Mouse (Mus musculus) hindbrain, embryonic 16.5 days (tissue): Measurements from ENCODE around the gene Ccdc34. TPM values are rescaled to one million over a fixed set of nuclear protein-coding genes. Genes with fewer than 3 reads are reported as not detected.

Experiments used
- ATAC-seq: fragments of 200-750 bp; cut with Nextera tagmentation; 2 replicates; pipeline ENCODE4 v1.8.0; 2017; ENCODE audit warnings: moderate TSS enrichment, moderate library complexity
- H3K27ac ChIP-seq: fragments of 300-500 bp; sonication (generic); 2 replicates; pipeline ENCODE4 v1.5.1; 2014; ENCODE audit warnings: low read depth, mild to moderate bottlenecking, control low read depth, low read length, moderate library complexity
- H3K27me3 ChIP-seq: fragments of 300-500 bp; sonication (generic); replicated peaks from 2 replicates; pipeline ENCODE4 v1.6.1; 2014; ENCODE audit warnings: low read length; ENCODE audit not compliant: control insufficient read depth, insufficient read depth
- H3K36me3 ChIP-seq: fragments of 300-500 bp; sonication (generic); 2 replicates; pipeline ENCODE4 v1.6.1; 2014; ENCODE audit warnings: mild to moderate bottlenecking, low read length, moderate library complexity, mixed read lengths; ENCODE audit not compliant: control insufficient read depth, insufficient read depth
- H3K4me1 ChIP-seq: fragments of 300-500 bp; sonication (generic); 2 replicates; pipeline ENCODE4 v1.6.1; 2014; ENCODE audit warnings: low read depth, low read length; ENCODE audit not compliant: control insufficient read depth, insufficient read depth
- H3K4me2 ChIP-seq: fragments of 300-500 bp; sonication (generic); 2 replicates; pipeline ENCODE4 v1.6.1; 2014; ENCODE audit warnings: mild to moderate bottlenecking, low read length, control low read depth, moderate library complexity
- H3K4me3 ChIP-seq: fragments of 300-500 bp; sonication (generic); 2 replicates; pipeline ENCODE4 v1.5.1; 2014; ENCODE audit warnings: mild to moderate bottlenecking, low read length, control low read depth, moderate library complexity
- H3K9ac ChIP-seq: fragments of 300-500 bp; sonication (generic); 2 replicates; pipeline ENCODE4 v1.6.1; 2014; ENCODE audit warnings: low read depth, mild to moderate bottlenecking, control low read depth, low read length, moderate library complexity
- H3K9me3 ChIP-seq: fragments of 300-500 bp; sonication (generic); 2 replicates; pipeline ENCODE4 v1.6.1; 2014; ENCODE audit warnings: mild to moderate bottlenecking, low read length, moderate library complexity; ENCODE audit not compliant: control insufficient read depth
- WGBS: fragments of 180-500 bp; shearing (Covaris S2); extraction: QIAGEN DNeasy Blood & Tissue Kit; methylation state at CpG from one replicate; pipeline ENCODE4 v1.1.7; 2014; 5-methylcytosine and 5-hydroxymethylcytosine counted together
- polyA plus RNA-seq: library from polyadenylated mRNA; unstranded; fragments of >200 nt; fragmentation: Nextera tagmentation; extraction: Ambion mirVana; gene quantifications from 2 replicates; pipeline ENCODE4 v1.2.1, GENCODE M21; 2015

The Ccdc34 gene
- polyA plus RNA-seq, 1 experiment from 2014 or later, result 27.7 TPM

DNA sequence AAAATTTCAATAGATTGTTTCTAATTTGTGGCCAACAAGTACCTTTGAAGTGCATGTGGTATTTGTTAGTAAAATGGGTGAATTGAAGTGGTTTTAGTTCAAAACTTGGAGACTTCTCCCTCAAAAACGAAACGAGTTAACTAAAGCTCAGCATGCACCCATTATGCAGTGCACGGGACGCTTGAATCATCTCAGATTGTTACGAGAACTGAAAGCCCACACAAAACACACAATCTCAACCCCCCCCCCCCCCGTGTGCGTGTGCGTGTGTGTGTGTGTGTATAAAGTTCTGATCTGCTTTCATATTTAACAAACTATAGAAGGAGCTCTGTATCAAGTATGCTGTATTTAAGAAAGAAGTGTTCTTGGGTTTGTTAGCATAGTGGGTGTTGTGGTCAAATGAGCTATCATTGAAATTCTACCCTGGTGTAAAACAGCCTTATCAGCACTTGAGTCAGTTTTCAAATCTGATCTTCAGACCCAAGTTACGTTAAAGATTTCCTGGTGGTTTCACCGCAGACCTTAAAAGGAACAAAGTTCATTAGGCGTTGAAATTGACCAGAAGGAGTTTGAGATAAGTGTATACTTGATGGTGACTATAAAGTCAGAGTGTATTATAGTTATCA lies 25.1 kb upstream of the Ccdc34 start:
- H3K4me1 ChIP-seq, result peaks cover 7% of the 10 kb centered on the region; the same call in 1 of the 2 replicates
- no peaks in the 10 kb centered on the region for H3K9me3 ChIP-seq

DNA sequence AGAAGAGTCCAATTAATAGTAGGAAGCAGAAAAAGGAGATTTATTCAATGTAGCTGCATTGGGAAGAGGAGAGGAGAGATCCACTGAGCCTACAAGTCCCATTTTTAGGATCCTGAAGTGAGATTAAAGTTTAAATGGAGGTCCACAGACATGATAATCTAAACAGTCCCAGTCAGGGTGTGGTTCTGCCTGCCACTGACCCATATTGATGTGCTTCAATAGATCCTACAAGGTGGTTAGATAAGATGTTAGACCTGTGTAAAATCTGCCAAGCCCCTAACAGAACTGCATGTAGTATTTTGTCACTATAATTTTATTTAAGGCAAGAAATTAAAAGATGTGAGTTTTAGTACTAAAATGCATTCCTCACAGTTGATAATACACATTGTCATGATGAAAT lies 24.2 kb upstream of the Ccdc34 start:
- H3K9ac ChIP-seq, result no peak overlapping the region
- no peak for ATAC-seq
- no peaks in the 10 kb centered on the region for H3K27me3 ChIP-seq
- no peaks in the 10 kb centered on the region for H3K36me3 ChIP-seq
- no peak overlapping the region for H3K4me2 ChIP-seq
- no peak overlapping the region for H3K27ac ChIP-seq
- no peaks in the 10 kb centered on the region for H3K9me3 ChIP-seq
- H3K4me3 ChIP-seq, result no peak overlapping the region
- peaks cover 7% of the 10 kb centered on the region; the same call in 1 of the 2 replicates for H3K4me1 ChIP-seq

More for the DNA sequence above, 25.1 kb upstream of the Ccdc34 start:
- Histone ChIP-seq H3K9ac (no peak overlapping the region), H3K4me2 (no peak overlapping the region), H3K27ac (no peak overlapping the region), H3K27me3 (no peaks in the 10 kb centered on the region), H3K4me3 (no peak overlapping the region), H3K36me3 (no peaks in the 10 kb centered on the region)
- no peak for ATAC-seq
- WGBS, result 49% methylated on average over 11 of the region's 11 CpGs

DNA sequence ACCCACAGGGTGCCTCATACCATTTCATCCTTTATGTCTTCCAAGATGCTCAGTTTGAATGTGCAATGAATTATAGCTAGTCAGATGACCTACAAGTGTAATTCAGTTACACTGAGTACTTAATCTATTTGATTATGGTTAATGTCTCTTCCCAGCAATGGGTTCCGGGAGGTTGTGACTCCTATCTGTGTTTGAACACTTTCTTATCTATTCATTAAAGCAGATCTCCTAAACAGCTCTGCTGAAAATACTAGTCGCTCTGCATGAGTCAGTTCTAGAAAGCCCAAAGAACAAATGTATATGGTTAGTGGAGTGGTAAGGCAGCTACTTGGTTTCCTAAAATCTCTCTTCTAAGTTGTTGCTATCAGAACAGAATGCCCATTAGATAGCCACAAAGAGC lies 22.6 kb upstream of the Ccdc34 start:
- ATAC-seq, result no peak
- Histone ChIP-seq H3K9ac (no peak overlapping the region), H3K4me1 (peaks cover 3% of the 10 kb centered on the region; the same call in 1 of the 2 replicates), H3K9me3 (no peaks in the 10 kb centered on the region), H3K27ac (no peak overlapping the region), H3K4me3 (no peak overlapping the region), H3K27me3 (no peaks in the 10 kb centered on the region), H3K36me3 (no peaks in the 10 kb centered on the region; the same call in 1 of the 2 replicates), H3K4me2 (no peak overlapping the region)
- WGBS, result 68% methylated on average over 2 of the region's 2 CpGs

DNA sequence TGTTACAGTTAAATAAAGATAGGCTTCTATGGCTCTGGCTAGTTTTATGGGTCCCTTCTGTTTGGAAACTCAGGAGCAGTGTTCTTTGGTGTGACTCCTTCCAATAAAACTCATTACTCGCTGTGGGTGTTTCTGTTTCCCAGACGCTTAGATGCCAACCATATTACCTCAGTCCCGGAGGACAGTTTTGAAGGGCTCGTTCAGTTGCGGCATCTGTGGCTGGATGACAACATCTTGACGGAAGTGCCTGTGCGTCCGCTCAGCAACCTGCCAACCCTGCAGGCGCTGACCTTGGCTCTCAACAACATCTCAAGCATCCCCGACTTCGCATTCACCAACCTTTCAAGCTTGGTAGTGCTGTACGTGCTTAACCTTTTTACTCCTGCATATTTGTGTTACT lies 21.2 kb upstream of the Ccdc34 start:
- H3K4me3 ChIP-seq, result no peak overlapping the region

DNA sequence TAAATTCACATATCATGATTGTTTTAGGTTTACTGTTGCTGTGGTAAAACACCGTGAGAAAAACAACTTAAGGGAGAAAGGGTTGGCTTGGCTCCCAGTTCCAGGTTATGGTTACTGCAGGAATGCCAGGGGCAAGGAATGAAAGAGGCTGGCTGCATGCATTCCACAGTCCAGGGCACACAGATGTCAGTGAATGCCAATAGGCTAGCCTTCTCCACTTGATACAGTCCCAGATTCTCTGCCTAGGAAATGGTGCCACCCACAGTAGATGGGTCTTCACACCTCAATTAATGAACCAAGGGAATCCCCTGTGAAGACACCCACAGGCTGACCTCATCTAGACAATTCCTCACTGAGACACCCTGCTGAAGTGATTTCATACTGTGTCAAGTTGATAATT lies 12.9 kb upstream of the Ccdc34 start:
- WGBS, result 49% methylated on average over 1 of the region's 1 CpGs
- Histone ChIP-seq H3K9ac (no peak overlapping the region), H3K4me1 (no peaks in the 10 kb centered on the region), H3K27ac (no peak overlapping the region), H3K36me3 (peaks cover 7% of the 10 kb centered on the region; the same call in 1 of the 2 replicates), H3K4me2 (no peak overlapping the region), H3K4me3 (no peak overlapping the region), H3K27me3 (no peaks in the 10 kb centered on the region), H3K9me3 (no peaks in the 10 kb centered on the region)
- peak; percentile 52 for ATAC-seq

More for the DNA sequence above, 21.2 kb upstream of the Ccdc34 start:
- Histone ChIP-seq H3K27me3 (no peaks in the 10 kb centered on the region), H3K9ac (no peak overlapping the region), H3K4me2 (no peak overlapping the region), H3K36me3 (no peaks in the 10 kb centered on the region; the same call in 1 of the 2 replicates), H3K4me1 (peaks cover 3% of the 10 kb centered on the region; the same call in 1 of the 2 replicates), H3K9me3 (no peaks in the 10 kb centered on the region), H3K27ac (no peak overlapping the region)
- no peak for ATAC-seq
- WGBS, result 59% methylated on average over 12 of the region's 12 CpGs

DNA sequence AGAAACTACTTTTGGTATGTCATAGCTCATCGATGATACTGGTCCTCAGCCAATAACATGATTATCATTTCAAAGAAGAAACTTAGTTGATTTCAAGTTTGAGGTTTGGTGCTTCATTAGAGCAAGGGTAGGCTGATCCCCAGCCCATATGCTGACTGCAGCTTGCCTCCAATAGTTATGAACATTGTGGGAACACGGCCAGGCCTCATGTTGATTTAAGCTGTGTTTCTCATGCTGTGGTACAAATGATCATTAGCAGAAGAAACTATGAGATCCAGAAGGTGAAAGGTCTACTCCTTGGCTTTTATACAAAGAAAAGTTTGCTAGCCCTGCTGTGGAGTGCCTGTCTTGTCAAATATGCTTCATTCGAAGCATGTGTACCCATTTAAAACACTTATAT lies 12.5 kb upstream of the Ccdc34 start:
- Histone ChIP-seq H3K36me3 (peaks cover 7% of the 10 kb centered on the region; the same call in 1 of the 2 replicates), H3K27ac (no peak overlapping the region), H3K4me2 (no peak overlapping the region), H3K4me1 (no peaks in the 10 kb centered on the region), H3K27me3 (no peaks in the 10 kb centered on the region), H3K9ac (no peak overlapping the region), H3K9me3 (no peaks in the 10 kb centered on the region), H3K4me3 (no peak overlapping the region)
- WGBS, result 67% methylated on average over 3 of the region's 3 CpGs
- ATAC-seq, result peak; percentile 65

DNA sequence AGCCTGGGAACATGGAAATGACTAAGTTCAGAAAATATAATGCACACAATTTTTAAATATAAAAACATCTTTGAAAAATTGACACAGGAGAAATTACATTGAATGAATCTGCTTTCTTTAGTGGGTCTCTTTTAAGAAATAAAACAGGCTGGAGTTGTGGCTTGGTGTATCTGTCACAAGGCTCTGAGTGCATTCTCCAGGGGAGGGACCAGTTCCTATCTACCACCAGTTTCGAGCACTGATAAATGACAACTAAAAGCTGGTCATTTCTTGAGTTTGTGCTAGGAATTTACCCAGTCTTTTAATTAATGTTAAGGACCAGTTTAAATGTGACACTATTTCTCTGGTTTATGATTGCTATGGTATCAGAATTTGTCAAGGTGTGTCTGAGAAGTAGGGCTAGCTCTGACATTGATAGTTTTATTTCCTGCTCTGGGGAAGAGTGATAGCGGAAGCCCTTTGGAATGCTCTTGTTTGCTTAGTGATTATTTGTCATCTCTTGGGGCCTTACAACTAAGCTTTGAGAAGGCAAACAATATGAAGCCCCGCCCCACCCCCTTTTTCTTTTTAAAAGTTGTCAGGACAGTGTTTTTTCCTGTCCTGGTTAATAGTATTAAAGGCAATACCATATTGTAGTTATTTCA lies 11.9 kb upstream of the Ccdc34 start:
- Histone ChIP-seq H3K4me1 (no peaks in the 10 kb centered on the region), H3K9ac (no peak overlapping the region), H3K36me3 (peaks cover 7% of the 10 kb centered on the region; the same call in 1 of the 2 replicates), H3K9me3 (no peaks in the 10 kb centered on the region), H3K4me2 (no peak overlapping the region), H3K27me3 (no peaks in the 10 kb centered on the region), H3K4me3 (no peak overlapping the region), H3K27ac (no peak overlapping the region)
- 92% methylated on average over 3 of the region's 3 CpGs for WGBS
- no peak for ATAC-seq

DNA sequence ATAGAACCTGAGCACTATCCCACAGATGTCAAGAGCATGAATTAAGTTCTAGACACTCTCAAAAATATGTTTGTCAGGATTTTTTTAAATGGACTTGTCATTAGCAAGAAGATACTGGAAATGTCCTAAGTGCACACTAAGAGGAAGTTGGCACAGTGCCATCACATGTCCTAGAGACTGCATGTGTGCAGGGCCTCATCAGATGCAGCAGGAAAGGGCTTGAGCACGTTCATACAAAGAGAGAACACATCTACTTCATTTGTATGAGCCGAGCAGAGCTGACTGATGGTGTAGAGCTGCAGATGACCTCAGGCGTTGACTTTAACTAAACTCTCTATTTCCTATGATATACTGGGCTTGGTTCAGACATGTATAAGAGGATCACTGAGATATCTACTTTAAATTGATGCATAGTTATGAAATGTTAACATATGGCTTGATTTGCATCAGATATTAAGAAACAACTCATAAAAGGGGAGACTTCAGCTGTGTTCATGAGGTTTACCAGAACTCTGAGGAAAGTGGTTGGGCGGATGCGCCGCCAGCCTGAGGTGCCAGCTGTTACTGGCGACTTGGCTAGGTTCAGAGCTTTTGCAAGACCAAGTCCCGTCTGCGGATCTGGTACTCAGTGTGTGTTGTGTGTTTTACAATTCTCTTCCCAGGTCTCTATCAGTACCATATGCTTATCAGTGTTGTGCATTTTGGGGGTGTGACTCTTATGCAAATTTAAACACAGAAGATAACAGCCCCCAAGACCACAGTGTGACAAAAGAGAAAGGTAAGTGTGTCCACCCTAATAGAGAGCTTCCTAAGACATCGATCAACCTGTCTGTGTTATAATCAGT lies 10.0 kb upstream of the Ccdc34 start:
- Histone ChIP-seq H3K27ac (no peak overlapping the region), H3K9ac (no peak overlapping the region), H3K9me3 (no peaks in the 10 kb centered on the region), H3K4me1 (no peaks in the 10 kb centered on the region), H3K4me3 (no peak overlapping the region), H3K36me3 (peaks cover 14% of the 10 kb centered on the region), H3K27me3 (no peaks in the 10 kb centered on the region), H3K4me2 (no peak overlapping the region)
- 90% methylated on average over 10 of the region's 10 CpGs for WGBS
- no peak for ATAC-seq

DNA sequence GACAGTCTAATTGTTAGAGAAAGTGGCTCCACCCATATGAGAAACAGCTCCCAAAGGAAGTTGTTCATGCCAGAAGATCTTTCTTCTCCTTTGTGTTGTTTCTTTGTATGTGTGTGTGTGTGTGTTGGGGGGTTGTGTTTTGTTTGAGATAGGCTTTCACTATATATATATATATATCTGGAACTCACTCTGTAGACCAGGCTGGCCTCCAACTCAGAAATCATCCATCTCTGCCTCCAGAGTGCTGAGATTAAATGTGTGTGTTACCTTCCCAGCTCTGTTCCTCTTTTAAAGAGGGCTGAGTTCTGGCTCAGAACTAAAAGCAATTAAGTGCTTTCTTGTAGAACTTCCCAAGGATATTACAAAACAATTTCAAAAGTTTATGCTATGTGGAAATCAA lies 8.2 kb upstream of the Ccdc34 start:
- no peak overlapping the region for H3K4me3 ChIP-seq
- H3K4me2 ChIP-seq, result no peak overlapping the region
- H3K9ac ChIP-seq, result no peak overlapping the region
- H3K4me1 ChIP-seq, result no peaks in the 10 kb centered on the region
- no peaks in the 10 kb centered on the region for H3K9me3 ChIP-seq
- peaks cover 16% of the 10 kb centered on the region for H3K36me3 ChIP-seq
- H3K27me3 ChIP-seq, result no peaks in the 10 kb centered on the region
- no peak overlapping the region for H3K27ac ChIP-seq
- ATAC-seq, result no peak
